Mouse (Mus musculus): ENCODE data around the gene Igfbpl1. TPM values are rescaled to one million over a fixed set of nuclear protein-coding genes. Genes with fewer than 3 reads are reported as not detected.

The Igfbpl1 gene
- polyA plus RNA-seq (2012) = not detected in 2 replicates

GRCm38 (mm10) chr4:45826275-45827040 is at the start of gene Igfbpl1:
TSS of gene Igfbpl1 (minus strand) at chr4:45826923.
- TF ChIP-seq GATA1 (IDR thresholded peaks at IDR 0.05; ENCODE audit: low read length) = no peak

- no peak for TF ChIP-seq GATA1 (IDR thresholded peaks at IDR 0.05; ENCODE audit: low read length)
Observed at GRCm38 (mm10) chr4:45872147-45872546, 45.4 kb upstream of the Igfbpl1 start.

- no peak for TF ChIP-seq GATA1 (IDR thresholded peaks at IDR 0.05; ENCODE audit: low read length)
Observed at GRCm38 (mm10) chr4:45869021-45869815, 42.5 kb upstream of the Igfbpl1 start.

GRCm38 (mm10) chr4:45867416-45867815 is 40.7 kb upstream of the Igfbpl1 start:
- TF ChIP-seq GATA1 (IDR thresholded peaks at IDR 0.05; ENCODE audit: low read length) = no peak

- TF ChIP-seq GATA1 (IDR thresholded peaks at IDR 0.05; ENCODE audit: low read length) = no peak
Observed at GRCm38 (mm10) chr4:45861160-45861559, 34.4 kb upstream of the Igfbpl1 start.

GRCm38 (mm10) chr4:45855803-45856424 is 29.2 kb upstream of the Igfbpl1 start:
- no peak for TF ChIP-seq GATA1 (IDR thresholded peaks at IDR 0.05; ENCODE audit: low read length)

GRCm38 (mm10) chr4:45853496-45854246 is 26.9 kb upstream of the Igfbpl1 start:
- TF ChIP-seq GATA1 (IDR thresholded peaks at IDR 0.05; ENCODE audit: low read length) = no peak

- TF ChIP-seq GATA1 (IDR thresholded peaks at IDR 0.05; ENCODE audit: low read length) = no peak
Observed at GRCm38 (mm10) chr4:45851640-45852051, 24.9 kb upstream of the Igfbpl1 start.

GRCm38 (mm10) chr4:45849419-45849818 is 22.7 kb upstream of the Igfbpl1 start:
- TF ChIP-seq GATA1 (IDR thresholded peaks at IDR 0.05; ENCODE audit: low read length) = no peak

- TF ChIP-seq GATA1 (IDR thresholded peaks at IDR 0.05; ENCODE audit: low read length) = no peak
Observed at GRCm38 (mm10) chr4:45848825-45849156, 22.1 kb upstream of the Igfbpl1 start.

- no peak for TF ChIP-seq GATA1 (IDR thresholded peaks at IDR 0.05; ENCODE audit: low read length)
Observed at GRCm38 (mm10) chr4:45848109-45848824, 21.5 kb upstream of the Igfbpl1 start, which contains the start of gene Stra6l. TSS of gene Stra6l (plus strand) at chr4:45848664.

GRCm38 (mm10) chr4:45846263-45846662 is 19.5 kb upstream of the Igfbpl1 start:
- TF ChIP-seq GATA1 (IDR thresholded peaks at IDR 0.05; ENCODE audit: low read length) = no peak

GRCm38 (mm10) chr4:45844355-45844754 is 17.6 kb upstream of the Igfbpl1 start:
- no peak for TF ChIP-seq GATA1 (IDR thresholded peaks at IDR 0.05; ENCODE audit: low read length)

- no peak for TF ChIP-seq GATA1 (IDR thresholded peaks at IDR 0.05; ENCODE audit: low read length)
Observed at GRCm38 (mm10) chr4:45833461-45833860, 6.7 kb upstream of the Igfbpl1 start.

- TF ChIP-seq GATA1 (IDR thresholded peaks at IDR 0.05; ENCODE audit: low read length) = no peak
Observed at GRCm38 (mm10) chr4:45831996-45832395, 5.3 kb upstream of the Igfbpl1 start.

All from G1E-ER4 (cell line).